Mouse (Mus musculus) hindbrain, embryonic 12.5 days (tissue): ENCODE results near the gene Eif3f. TPM values are rescaled to one million over a fixed set of nuclear protein-coding genes. Genes with fewer than 3 reads are reported as not detected.

ENCODE experiments used
- ATAC-seq: fragments of 200-750 bp; cut with Nextera tagmentation; 2 replicates; pipeline ENCODE4 v1.8.0; 2017; ENCODE audit warnings: moderate TSS enrichment; ENCODE audit not compliant: low FRiP score
- H3K27ac ChIP-seq: fragments of 300-500 bp; sonication (generic); 2 replicates; pipeline ENCODE4 v1.5.1; 2016; ENCODE audit warnings: mild to moderate bottlenecking
- H3K27me3 ChIP-seq: fragments of 300-500 bp; sonication (generic); 2 replicates; pipeline ENCODE4 v1.6.1; 2016; ENCODE audit warnings: mild to moderate bottlenecking
- H3K36me3 ChIP-seq: fragments of 300-500 bp; sonication (generic); 2 replicates; pipeline ENCODE4 v1.6.1; 2016; ENCODE audit warnings: mild to moderate bottlenecking
- H3K4me1 ChIP-seq: fragments of 300-500 bp; sonication (generic); 2 replicates; pipeline ENCODE4 v1.6.1; 2016
- H3K4me2 ChIP-seq: fragments of 300-500 bp; sonication (generic); replicated peaks from 2 replicates; pipeline ENCODE4 v1.6.1; 2016; ENCODE audit warnings: mild to moderate bottlenecking
- H3K4me3 ChIP-seq: fragments of 300-500 bp; sonication (generic); 2 replicates; pipeline ENCODE4 v1.5.1; 2016; ENCODE audit warnings: mild to moderate bottlenecking
- H3K9ac ChIP-seq: fragments of 300-500 bp; sonication (generic); 2 replicates; pipeline ENCODE4 v1.6.1; 2016; ENCODE audit warnings: mild to moderate bottlenecking, moderate library complexity
- H3K9me3 ChIP-seq: fragments of 300-500 bp; sonication (generic); replicated peaks from 2 replicates; pipeline ENCODE4 v1.6.1; 2016; ENCODE audit warnings: mild to moderate bottlenecking
- WGBS: fragments of 180-500 bp; shearing (Covaris S2); methylation state at CpG from one replicate; pipeline ENCODE4 v1.1.7; 2016; 5-methylcytosine and 5-hydroxymethylcytosine counted together
- polyA plus RNA-seq: library from polyadenylated mRNA; unstranded; fragments of >200 nt; fragmentation: Nextera tagmentation; extraction: Ambion mirVana; gene quantifications from 2 replicates; pipeline ENCODE4 v1.2.1, GENCODE M21; 2016

Eif3f gene
- polyA plus RNA-seq, 1 experiment from 2014 or later: 87.2 TPM

GRCm38 (mm10) chr7:108985934-108986708 is 51.9 kb downstream of the Eif3f start:
- no peak overlapping the region for H3K27ac ChIP-seq
- no peaks in the 10 kb centered on the region for H3K27me3 ChIP-seq
- H3K4me1 ChIP-seq: no peaks in the 10 kb centered on the region
- 86% methylated on average over 2 of the region's 3 CpGs for WGBS
- no peak overlapping the region for H3K4me3 ChIP-seq
- H3K4me2 ChIP-seq: no peak overlapping the region
- no peak for ATAC-seq
- H3K9me3 ChIP-seq: no peaks in the 10 kb centered on the region
- H3K36me3 ChIP-seq: no peaks in the 10 kb centered on the region
- H3K9ac ChIP-seq: no peak overlapping the region

DNA sequence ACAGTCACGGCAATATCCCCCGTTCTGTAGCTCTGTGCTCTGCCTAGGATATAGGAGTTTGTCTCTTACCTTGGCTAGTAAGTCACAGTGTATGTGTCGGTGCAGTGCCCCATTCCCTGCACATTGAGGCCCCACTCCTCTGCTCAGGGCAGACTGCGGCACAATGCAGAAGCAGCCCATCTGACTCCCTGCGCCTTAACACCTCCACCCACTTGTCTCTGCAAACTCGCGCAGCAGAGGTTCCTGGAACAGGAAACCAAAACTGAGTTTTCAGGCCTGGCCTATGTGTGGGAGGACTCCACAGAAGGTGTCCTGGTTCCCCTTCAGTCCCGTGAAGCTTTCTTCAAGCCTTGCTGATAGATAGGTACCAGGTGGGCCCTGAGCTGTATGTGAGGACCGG is 57.0 kb downstream of the Eif3f start:
- no peak overlapping the region for H3K9ac ChIP-seq
- no peak overlapping the region for H3K27ac ChIP-seq
- no peak for ATAC-seq
- no peaks in the 10 kb centered on the region for H3K27me3 ChIP-seq
- H3K4me3 ChIP-seq: no peak overlapping the region
- no peaks in the 10 kb centered on the region for H3K36me3 ChIP-seq
- no peaks in the 10 kb centered on the region for H3K9me3 ChIP-seq
- H3K4me2 ChIP-seq: no peak overlapping the region
- H3K4me1 ChIP-seq: no peaks in the 10 kb centered on the region
- 88% methylated on average over 9 of the region's 9 CpGs for WGBS

Other genes with a start within 250 kb of the Eif3f start
- gene Olfr512, start 221.1 kb upstream of the Eif3f start, polyA plus RNA-seq: not detected in 2 replicates
- gene Olfr513, start 183.4 kb upstream of the Eif3f start, polyA plus RNA-seq: not detected in 2 replicates
- not detected in 2 replicates for gene Olfr514, start 108.4 kb upstream of the Eif3f start, polyA plus RNA-seq
- gene Olfr516, start 83.9 kb upstream of the Eif3f start, polyA plus RNA-seq: not detected in 2 replicates
- not detected in 2 replicates for gene Olfr517, start 62.0 kb upstream of the Eif3f start, polyA plus RNA-seq
- gene Olfr518, start 49.4 kb upstream of the Eif3f start, polyA plus RNA-seq: not detected in 2 replicates
- not detected in 2 replicates for gene Olfr519, start 40.0 kb upstream of the Eif3f start, polyA plus RNA-seq
- gene Nlrp10, start 4.2 kb upstream of the Eif3f start, polyA plus RNA-seq: not detected in 2 replicates
- gene Tub, start 15.9 kb downstream of the Eif3f start, polyA plus RNA-seq: 40.3 and 42.1 TPM in 2 replicates
- gene Ric3, start 148.9 kb downstream of the Eif3f start, polyA plus RNA-seq: 21.9 and 23.5 TPM in 2 replicates
- gene Lmo1, start 240.8 kb downstream of the Eif3f start, polyA plus RNA-seq: 46.3 and 50.9 TPM in 2 replicates